Mouse (Mus musculus): ENCODE results near the gene Vps51. TPM values are rescaled to one million over a fixed set of nuclear protein-coding genes. Genes with fewer than 3 reads are reported as not detected.

Gene Vps51
- polyA plus RNA-seq, 1 experiment: 47.4 TPM

GRCm38 (mm10) chr19:6071261-6071660, 5.8 kb downstream of the Vps51 start:
- Histone ChIP-seq H3K4me3 (ENCODE audit: low read depth, low read length) (peak overlapping the region; percentile 63), H3K9me3 (replicated peaks; ENCODE audit: control insufficient read depth, insufficient read depth, low read length, poor library complexity, severe bottlenecking) (no peaks in the 10 kb centered on the region), H3K9ac (ENCODE audit: low read depth, poor library complexity, severe bottlenecking) (peak overlapping the region; percentile 13; the same call in 1 of the 2 replicates), H3K4me1 (ENCODE audit: control insufficient read depth, insufficient read depth, low read length) (peaks cover 2% of the 10 kb centered on the region), H3K36me3 (ENCODE audit: control insufficient read depth, insufficient read depth, low read length, poor library complexity, severe bottlenecking) (no peaks in the 10 kb centered on the region), H3K27ac (ENCODE audit: insufficient read depth, low read length) (no peak overlapping the region), H3K27me3 (ENCODE audit: control insufficient read depth, insufficient read depth, low read length, poor library complexity, severe bottlenecking) (no peaks in the 10 kb centered on the region)
- no peak for TF ChIP-seq EP300 (IDR thresholded peaks at IDR 0.05; ENCODE audit: insufficient read depth, low read depth, low read length)
- TF ChIP-seq POLR2A (IDR thresholded peaks at IDR 0.05; ENCODE audit: insufficient read depth, low read length): no peak
- TF ChIP-seq CTCF (IDR thresholded peaks at IDR 0.05; ENCODE audit: low read depth, low read length): no peak

GRCm38 (mm10) chr19:6070571-6071250, 6.3 kb downstream of the Vps51 start:
- Histone ChIP-seq H3K9me3 (replicated peaks; ENCODE audit: control insufficient read depth, insufficient read depth, low read length, poor library complexity, severe bottlenecking) (no peaks in the 10 kb centered on the region), H3K4me1 (ENCODE audit: control insufficient read depth, insufficient read depth, low read length) (peaks cover 2% of the 10 kb centered on the region), H3K27ac (ENCODE audit: insufficient read depth, low read length) (no peak overlapping the region), H3K27me3 (ENCODE audit: control insufficient read depth, insufficient read depth, low read length, poor library complexity, severe bottlenecking) (no peaks in the 10 kb centered on the region), H3K4me3 (ENCODE audit: low read depth, low read length) (peak overlapping the region; percentile 63), H3K36me3 (ENCODE audit: control insufficient read depth, insufficient read depth, low read length, poor library complexity, severe bottlenecking) (no peaks in the 10 kb centered on the region), H3K9ac (ENCODE audit: low read depth, poor library complexity, severe bottlenecking) (peak overlapping the region; percentile 13)
- TF ChIP-seq POLR2A (IDR thresholded peaks at IDR 0.05; ENCODE audit: insufficient read depth, low read length) (peak; percentile 30), EP300 (IDR thresholded peaks at IDR 0.05; ENCODE audit: insufficient read depth, low read depth, low read length) (no peak), CTCF (IDR thresholded peaks at IDR 0.05; ENCODE audit: low read depth, low read length) (no peak)

- H3K4me3 ChIP-seq (ENCODE audit: low read depth, low read length): no peak overlapping the region
- no peaks in the 10 kb centered on the region for H3K36me3 ChIP-seq (ENCODE audit: control insufficient read depth, insufficient read depth, low read length, poor library complexity, severe bottlenecking)
- peaks cover 2% of the 10 kb centered on the region for H3K4me1 ChIP-seq (ENCODE audit: control insufficient read depth, insufficient read depth, low read length)
- no peaks in the 10 kb centered on the region for H3K9me3 ChIP-seq (replicated peaks; ENCODE audit: control insufficient read depth, insufficient read depth, low read length, poor library complexity, severe bottlenecking)
- no peak for TF ChIP-seq EP300 (IDR thresholded peaks at IDR 0.05; ENCODE audit: insufficient read depth, low read depth, low read length)
- TF ChIP-seq CTCF (IDR thresholded peaks at IDR 0.05; ENCODE audit: low read depth, low read length): no peak
- no peak for TF ChIP-seq POLR2A (IDR thresholded peaks at IDR 0.05; ENCODE audit: insufficient read depth, low read length)
- no peak overlapping the region for H3K9ac ChIP-seq (ENCODE audit: low read depth, poor library complexity, severe bottlenecking)
- H3K27ac ChIP-seq (ENCODE audit: insufficient read depth, low read length): no peak overlapping the region
- H3K27me3 ChIP-seq (ENCODE audit: control insufficient read depth, insufficient read depth, low read length, poor library complexity, severe bottlenecking): no peaks in the 10 kb centered on the region
These were observed 7.2 kb downstream of the Vps51 start for GRCm38 (mm10) chr19:6069851-6070250.

DNA sequence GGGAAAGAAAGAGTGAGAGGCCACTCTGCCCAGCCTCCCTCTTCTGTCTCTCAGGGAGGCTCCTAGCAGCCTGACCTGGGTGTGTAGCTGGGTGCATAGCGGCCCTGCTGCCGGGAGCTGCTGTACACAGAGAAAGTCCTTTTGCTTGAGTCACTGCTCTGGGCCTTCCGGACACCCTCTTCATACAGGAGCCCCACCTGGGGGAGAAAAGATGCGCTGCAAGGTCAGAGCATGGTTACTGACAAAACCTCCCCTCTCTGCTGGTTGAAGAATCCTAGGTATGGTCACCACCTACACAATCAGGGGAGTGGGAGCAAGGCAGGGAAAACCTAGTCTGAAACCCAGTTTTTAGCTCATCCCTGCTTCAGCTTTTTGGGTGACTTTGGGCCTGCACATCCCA, 8.1 kb downstream of the Vps51 start:
- no peak for TF ChIP-seq EP300 (IDR thresholded peaks at IDR 0.05; ENCODE audit: insufficient read depth, low read depth, low read length)
- no peak for TF ChIP-seq CTCF (IDR thresholded peaks at IDR 0.05; ENCODE audit: low read depth, low read length)
- no peak for TF ChIP-seq POLR2A (IDR thresholded peaks at IDR 0.05; ENCODE audit: insufficient read depth, low read length)
- Histone ChIP-seq H3K27ac (ENCODE audit: insufficient read depth, low read length) (no peak overlapping the region), H3K27me3 (ENCODE audit: control insufficient read depth, insufficient read depth, low read length, poor library complexity, severe bottlenecking) (no peaks in the 10 kb centered on the region), H3K4me1 (ENCODE audit: control insufficient read depth, insufficient read depth, low read length) (peaks cover 2% of the 10 kb centered on the region), H3K4me3 (ENCODE audit: low read depth, low read length) (no peak overlapping the region), H3K36me3 (ENCODE audit: control insufficient read depth, insufficient read depth, low read length, poor library complexity, severe bottlenecking) (no peaks in the 10 kb centered on the region), H3K9me3 (replicated peaks; ENCODE audit: control insufficient read depth, insufficient read depth, low read length, poor library complexity, severe bottlenecking) (no peaks in the 10 kb centered on the region), H3K9ac (ENCODE audit: low read depth, poor library complexity, severe bottlenecking) (no peak overlapping the region)

DNA sequence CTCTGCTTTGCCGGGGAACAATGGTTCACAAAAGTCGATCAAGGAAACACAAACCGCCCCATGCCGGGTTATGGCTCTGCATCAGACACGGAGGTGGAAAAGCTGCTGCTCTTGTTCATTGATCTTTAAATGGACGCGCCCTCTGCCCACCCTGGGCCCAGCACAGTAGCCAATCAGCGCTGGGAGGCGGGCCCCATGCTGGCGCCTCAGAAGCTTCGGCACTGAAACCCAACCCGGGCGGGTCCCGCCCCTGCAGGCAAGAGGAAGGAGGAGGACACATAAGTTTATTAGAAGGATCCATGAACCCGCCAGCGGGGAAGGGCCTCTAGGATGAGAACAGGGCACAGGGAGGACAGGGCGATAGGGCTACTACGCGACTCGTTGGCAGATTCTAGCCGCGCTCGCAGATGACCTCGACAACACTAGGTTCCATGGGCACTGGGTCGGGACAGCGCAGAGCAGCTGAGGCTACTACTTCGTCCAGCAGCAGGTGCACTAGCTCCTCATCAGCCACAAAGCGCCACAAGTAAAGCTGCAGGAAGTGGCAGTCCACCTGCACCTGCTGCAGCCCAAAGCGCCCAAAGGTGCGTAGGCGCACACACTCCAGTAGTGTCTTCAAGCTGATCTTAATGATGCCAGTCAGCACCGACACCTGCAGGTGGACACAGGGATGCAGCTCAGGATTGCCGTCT, 9.2 kb downstream of the Vps51 start, which contains the start of gene Tm7sf2:
Gene Tm7sf2, minus strand, starts transcription at position 650 of the 692 bp plus-strand sequence.
- Histone ChIP-seq H3K27me3 (ENCODE audit: control insufficient read depth, insufficient read depth, low read length, poor library complexity, severe bottlenecking) (no peaks in the 10 kb centered on the region), H3K27ac (ENCODE audit: insufficient read depth, low read length) (peak within 1 kb of the TSS; percentile 30; the same call in 1 of the 2 replicates), H3K9ac (ENCODE audit: low read depth, poor library complexity, severe bottlenecking) (peak within 1 kb of the TSS; percentile 74), H3K4me3 (ENCODE audit: low read depth, low read length) (peak within 1 kb of the TSS; percentile 82), H3K9me3 (replicated peaks; ENCODE audit: control insufficient read depth, insufficient read depth, low read length, poor library complexity, severe bottlenecking) (no peaks in the 10 kb centered on the region), H3K4me1 (ENCODE audit: control insufficient read depth, insufficient read depth, low read length) (peaks cover 2% of the 10 kb centered on the region), H3K36me3 (ENCODE audit: control insufficient read depth, insufficient read depth, low read length, poor library complexity, severe bottlenecking) (no peaks in the 10 kb centered on the region)
- TF ChIP-seq EP300 (IDR thresholded peaks at IDR 0.05; ENCODE audit: insufficient read depth, low read depth, low read length): no peak
- peak; percentile 54 for TF ChIP-seq POLR2A (IDR thresholded peaks at IDR 0.05; ENCODE audit: insufficient read depth, low read length)
- TF ChIP-seq CTCF (IDR thresholded peaks at IDR 0.05; ENCODE audit: low read depth, low read length): no peak

Data from ES-Bruce4 (cell line).